Mouse (Mus musculus) neural tube, embryonic 15.5 days (tissue): ENCODE data around the gene Alox12b. TPM values are rescaled to one million over a fixed set of nuclear protein-coding genes. Genes with fewer than 3 reads are reported as not detected.
A peak's percentile ranks its signal among the peaks of the same experiment; 100 is the strongest.

Source experiments
- ATAC-seq: fragments of 200-750 bp; cut with Nextera tagmentation; 2 replicates; pipeline ENCODE4 v1.8.0; 2017; ENCODE audit warnings: mild to moderate bottlenecking, moderate TSS enrichment, moderate library complexity; ENCODE audit not compliant: low FRiP score
- H3K27ac ChIP-seq: fragments of 300-500 bp; sonication (generic); replicated peaks from 2 replicates; pipeline ENCODE4 v1.5.1; 2015; ENCODE audit warnings: mild to moderate bottlenecking, inconsistent platforms
- H3K27me3 ChIP-seq: fragments of 300-500 bp; sonication (generic); replicated peaks from 2 replicates; pipeline ENCODE4 v1.6.1; 2015; ENCODE audit warnings: inconsistent platforms
- H3K36me3 ChIP-seq: fragments of 300-500 bp; sonication (generic); 2 replicates; pipeline ENCODE4 v1.6.1; 2015; ENCODE audit warnings: inconsistent platforms
- H3K4me1 ChIP-seq: fragments of 300-500 bp; sonication (generic); 2 replicates; pipeline ENCODE4 v1.6.1; 2015; ENCODE audit warnings: inconsistent platforms
- H3K4me2 ChIP-seq: fragments of 300-500 bp; sonication (generic); 2 replicates; pipeline ENCODE4 v1.6.1; 2015; ENCODE audit warnings: inconsistent platforms, mild to moderate bottlenecking, moderate library complexity
- H3K4me3 ChIP-seq: fragments of 300-500 bp; sonication (generic); replicated peaks from 2 replicates; pipeline ENCODE4 v1.5.1; 2015; ENCODE audit warnings: mild to moderate bottlenecking, inconsistent platforms
- H3K9ac ChIP-seq: fragments of 300-500 bp; sonication (generic); replicated peaks from 2 replicates; pipeline ENCODE4 v1.6.1; 2015; ENCODE audit warnings: mild to moderate bottlenecking, inconsistent platforms
- H3K9me3 ChIP-seq: fragments of 300-500 bp; sonication (generic); replicated peaks from 2 replicates; pipeline ENCODE4 v1.6.1; 2016; ENCODE audit warnings: inconsistent platforms
- WGBS: fragments of 180-500 bp; shearing (Covaris S2); methylation state at CpG from one replicate; pipeline ENCODE4 v1.1.7; 2015; ENCODE audit warnings: mixed read lengths; 5-methylcytosine and 5-hydroxymethylcytosine counted together
- polyA plus RNA-seq: library from polyadenylated mRNA; unstranded; fragments of >200 nt; fragmentation: Nextera tagmentation; extraction: Ambion mirVana; gene quantifications from 2 replicates; pipeline ENCODE4 v1.2.1, GENCODE M21; 2015

Gene Alox12b
- polyA plus RNA-seq, 1 experiment from 2014 or later = 1.0 TPM

DNA sequence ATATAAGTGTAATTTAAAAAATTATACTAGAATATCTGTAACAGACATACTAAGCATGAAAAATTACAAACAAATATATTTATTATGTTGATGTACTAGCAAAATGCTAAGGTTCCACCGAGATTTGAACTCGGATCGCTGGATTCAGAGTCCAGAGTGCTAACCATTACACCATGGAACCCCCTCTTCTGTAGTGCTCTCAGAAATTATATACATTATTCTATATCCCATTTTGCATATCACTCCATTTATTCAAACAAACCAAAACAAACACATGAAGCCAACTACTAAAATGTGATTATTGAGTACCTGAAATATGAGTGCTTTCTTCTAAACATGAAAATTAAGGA, 32.3 kb upstream of the Alox12b start:
- Histone ChIP-seq H3K4me1 (peaks cover 45% of the 10 kb centered on the region), H3K36me3 (no peaks in the 10 kb centered on the region), H3K4me3 (peak overlapping the region; percentile 85; the same call in 1 of the 2 replicates), H3K4me2 (peak overlapping the region; percentile 97), H3K27ac (peak overlapping the region; percentile 88; the same call in 1 of the 2 replicates), H3K9ac (no peak overlapping the region), H3K27me3 (peaks cover 14% of the 10 kb centered on the region; the same call in 1 of the 2 replicates), H3K9me3 (no peaks in the 10 kb centered on the region)
- 2% methylated on average over 3 of the region's 3 CpGs for WGBS
- peak; percentile 68 for ATAC-seq

DNA sequence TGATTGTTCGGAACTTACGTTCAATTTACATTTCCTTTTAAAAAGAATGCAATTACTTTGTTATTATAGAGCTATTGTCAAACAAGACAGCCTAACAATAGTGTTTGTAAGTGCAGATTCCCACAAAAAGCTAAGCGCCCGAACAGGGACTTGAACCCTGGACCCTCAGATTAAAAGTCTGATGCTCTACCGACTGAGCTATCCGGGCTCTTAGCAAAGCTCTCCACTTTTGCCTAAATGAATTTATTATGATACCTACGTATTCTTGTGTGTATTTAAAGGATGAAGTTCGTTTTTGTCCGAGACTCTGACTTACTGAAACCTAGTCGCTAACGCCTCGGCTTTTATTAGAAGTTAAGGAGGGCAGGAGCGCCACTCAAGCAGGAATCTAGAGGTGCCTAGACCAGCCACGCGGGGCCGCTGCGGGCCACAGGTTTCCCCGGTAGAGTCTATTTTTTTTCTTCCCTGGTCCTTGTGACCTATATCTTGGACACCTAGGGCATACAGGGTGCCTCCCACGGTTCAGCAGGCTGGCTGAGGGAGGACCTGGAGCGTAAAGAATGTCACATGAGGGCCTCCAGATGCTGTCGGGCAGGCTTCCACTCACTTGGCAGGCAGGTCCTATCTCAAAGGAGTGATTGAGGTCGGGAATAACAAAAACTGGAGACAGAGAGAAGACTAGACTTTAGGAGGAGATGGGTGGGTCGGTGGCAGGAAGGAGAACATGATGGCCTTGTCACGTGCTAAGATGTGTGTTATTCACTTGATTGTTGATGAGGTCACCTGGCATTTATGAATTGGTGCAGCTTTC, 31.5 kb upstream of the Alox12b start:
- peaks cover 12% of the 10 kb centered on the region for H3K27me3 ChIP-seq
- H3K36me3 ChIP-seq = no peaks in the 10 kb centered on the region
- H3K4me2 ChIP-seq = peak overlapping the region; percentile 85
- peak overlapping the region; percentile 55 for H3K9ac ChIP-seq
- H3K27ac ChIP-seq = peak overlapping the region; percentile 85
- H3K4me1 ChIP-seq = peaks cover 38% of the 10 kb centered on the region
- ATAC-seq = peak; percentile 56
- no peaks in the 10 kb centered on the region for H3K9me3 ChIP-seq
- under 1% methylated on average over 24 of the region's 24 CpGs for WGBS
- peak overlapping the region; percentile 59 for H3K4me3 ChIP-seq

DNA sequence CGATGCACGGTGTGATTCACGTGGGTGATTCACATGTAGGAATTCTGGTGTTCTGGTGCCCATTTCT, 31.1 kb upstream of the Alox12b start, which contains the start of gene Aloxe3:
TSS of gene Aloxe3 (plus strand) at position 45 of the 67 bp plus-strand sequence.
- Histone ChIP-seq H3K9ac (peak within 1 kb of the TSS; percentile 55), H3K9me3 (no peaks in the 10 kb centered on the region), H3K27ac (peak within 1 kb of the TSS; percentile 85), H3K36me3 (no peaks in the 10 kb centered on the region), H3K27me3 (peaks cover 8% of the 10 kb centered on the region), H3K4me1 (peaks cover 33% of the 10 kb centered on the region), H3K4me3 (peak within 1 kb of the TSS; percentile 59), H3K4me2 (peak within 1 kb of the TSS; percentile 85)
- ATAC-seq = no peak
- WGBS = 3% methylated on average over 3 of the region's 3 CpGs

DNA sequence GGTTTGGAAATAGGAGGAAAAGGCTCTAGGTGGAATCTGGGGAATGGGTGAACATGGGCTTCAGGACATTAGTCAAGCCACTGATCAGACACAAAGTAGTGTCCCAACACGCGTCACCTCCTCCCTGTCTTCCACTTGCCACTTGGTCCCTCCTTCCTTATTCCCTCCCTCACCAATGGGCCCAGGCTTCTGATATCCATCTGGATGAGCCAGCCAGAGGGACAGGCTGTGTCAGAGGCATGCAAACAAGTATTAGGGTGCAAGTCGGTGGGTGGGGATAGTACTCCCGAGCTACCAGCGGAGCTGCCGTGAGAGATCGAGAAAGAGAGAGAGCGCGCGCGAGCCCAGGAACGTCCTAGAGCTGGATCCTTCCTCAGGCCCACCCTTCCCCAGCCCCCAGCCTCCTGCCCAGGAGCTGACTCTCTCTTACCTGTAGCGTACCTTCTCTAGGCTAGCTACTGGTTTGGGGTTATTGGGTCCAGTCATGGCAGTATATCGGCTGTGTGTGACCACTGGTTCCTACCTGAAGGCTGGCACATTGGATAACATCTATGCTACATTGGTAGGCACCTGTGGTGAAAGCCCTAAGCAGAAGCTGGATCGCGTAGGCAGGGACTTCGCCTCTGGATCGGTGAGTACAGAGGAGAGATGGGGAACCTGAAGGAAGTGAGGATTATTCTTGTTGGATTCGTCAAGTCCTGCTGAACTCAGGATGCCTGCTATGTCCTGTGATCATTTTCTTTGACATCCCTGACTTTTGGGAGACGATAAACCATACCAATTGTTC, 30.7 kb upstream of the Alox12b start:
- Histone ChIP-seq H3K36me3 (no peaks in the 10 kb centered on the region), H3K4me1 (peaks cover 29% of the 10 kb centered on the region), H3K9ac (peak overlapping the region; percentile 55), H3K9me3 (no peaks in the 10 kb centered on the region), H3K27ac (peak overlapping the region; percentile 85), H3K4me3 (peak overlapping the region; percentile 59), H3K4me2 (peak overlapping the region; percentile 85), H3K27me3 (peaks cover 8% of the 10 kb centered on the region; the same call in 1 of the 2 replicates)
- ATAC-seq = no peak
- WGBS = 12% methylated on average over 19 of the region's 20 CpGs

DNA sequence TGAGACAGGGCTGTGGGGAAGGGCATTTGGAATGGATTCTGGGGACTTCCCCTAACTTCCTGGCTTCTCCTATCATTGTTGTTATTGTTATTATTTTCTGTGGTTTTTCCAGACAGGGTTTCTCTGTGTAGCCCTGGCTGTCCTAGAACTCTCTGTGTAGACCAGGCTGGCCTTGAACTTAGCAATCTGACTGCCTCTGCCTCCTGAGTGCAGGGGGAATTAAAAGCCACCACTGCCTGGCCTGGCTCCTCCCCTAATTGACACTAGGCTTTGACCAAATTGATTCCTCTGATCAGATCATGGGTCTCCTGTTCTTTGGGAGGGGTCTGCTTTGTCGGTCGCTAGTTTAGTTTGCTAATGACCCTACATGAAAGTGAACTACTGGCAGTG, 30.1 kb upstream of the Alox12b start:
- H3K4me2 ChIP-seq = peak overlapping the region; percentile 85
- H3K4me1 ChIP-seq = peaks cover 23% of the 10 kb centered on the region
- H3K4me3 ChIP-seq = peak overlapping the region; percentile 59
- no peaks in the 10 kb centered on the region for H3K36me3 ChIP-seq
- H3K27ac ChIP-seq = 0 out of 2 replicates have a peak overlapping the region, but pooled peaks have one; percentile 85
- H3K9me3 ChIP-seq = no peaks in the 10 kb centered on the region
- WGBS = 50% methylated on average over 2 of the region's 2 CpGs
- H3K27me3 ChIP-seq = peaks cover 8% of the 10 kb centered on the region; the same call in 1 of the 2 replicates
- peak overlapping the region; percentile 55; the same call in 1 of the 2 replicates for H3K9ac ChIP-seq
- ATAC-seq = no peak

DNA sequence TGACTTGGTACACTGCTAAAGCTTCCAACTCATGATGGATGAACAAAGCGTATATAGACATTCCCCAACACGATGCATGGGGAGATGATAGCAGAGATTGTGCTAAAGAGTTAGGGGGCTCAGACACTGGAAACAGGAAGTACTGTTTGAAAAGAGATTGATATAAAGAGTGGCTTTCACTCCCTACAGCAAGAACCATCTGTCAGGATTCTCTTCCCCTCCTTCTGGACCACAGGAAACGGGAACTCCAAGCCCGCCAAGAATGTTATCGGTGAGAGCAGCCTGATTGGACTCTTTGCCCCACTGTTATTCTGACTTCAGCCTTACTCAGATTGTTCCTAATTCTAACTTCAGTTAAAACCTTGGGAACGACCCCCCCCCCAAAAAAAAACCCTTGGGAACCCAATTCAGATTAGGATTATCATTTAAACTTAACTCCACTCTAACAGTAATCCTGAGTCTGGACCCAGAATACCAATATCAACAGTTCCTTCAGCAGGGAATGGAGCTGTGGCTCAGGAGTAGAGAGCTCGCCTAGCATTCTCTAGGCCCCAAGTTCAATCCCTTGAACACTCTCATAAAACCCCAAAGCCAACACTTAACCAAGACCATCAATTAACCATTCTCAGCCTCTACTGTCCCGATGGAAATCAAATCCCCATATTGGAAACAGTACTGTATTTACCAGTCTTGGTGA, 28.2 kb upstream of the Alox12b start:
- H3K4me1 ChIP-seq = peaks cover 17% of the 10 kb centered on the region
- ATAC-seq = no peak
- H3K4me2 ChIP-seq = no peak overlapping the region
- H3K27me3 ChIP-seq = peaks cover 14% of the 10 kb centered on the region; the same call in 1 of the 2 replicates
- 77% methylated on average over 8 of the region's 8 CpGs for WGBS
- no peaks in the 10 kb centered on the region for H3K36me3 ChIP-seq
- no peak overlapping the region for H3K27ac ChIP-seq
- no peak overlapping the region for H3K4me3 ChIP-seq
- no peaks in the 10 kb centered on the region for H3K9me3 ChIP-seq
- no peak overlapping the region for H3K9ac ChIP-seq

DNA sequence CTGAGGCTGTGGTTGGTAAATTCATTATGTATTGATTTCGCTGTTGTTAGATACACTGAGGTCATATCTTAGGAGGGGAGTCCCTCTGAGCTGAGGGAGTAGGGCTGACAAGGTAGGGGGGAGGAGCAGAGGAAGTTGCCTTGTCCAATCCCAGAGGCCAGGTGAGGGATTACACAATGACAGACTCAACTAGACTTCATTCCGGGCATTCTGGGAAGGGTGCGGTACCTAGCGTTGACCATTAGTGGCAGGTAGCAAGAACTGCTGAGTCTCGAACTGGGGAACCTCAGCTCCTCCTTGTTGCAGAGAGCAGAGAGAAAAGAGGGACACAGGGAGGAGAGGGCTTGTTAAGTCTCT, 23.2 kb upstream of the Alox12b start:
- H3K9me3 ChIP-seq = no peaks in the 10 kb centered on the region
- H3K27ac ChIP-seq = no peak overlapping the region

DNA sequence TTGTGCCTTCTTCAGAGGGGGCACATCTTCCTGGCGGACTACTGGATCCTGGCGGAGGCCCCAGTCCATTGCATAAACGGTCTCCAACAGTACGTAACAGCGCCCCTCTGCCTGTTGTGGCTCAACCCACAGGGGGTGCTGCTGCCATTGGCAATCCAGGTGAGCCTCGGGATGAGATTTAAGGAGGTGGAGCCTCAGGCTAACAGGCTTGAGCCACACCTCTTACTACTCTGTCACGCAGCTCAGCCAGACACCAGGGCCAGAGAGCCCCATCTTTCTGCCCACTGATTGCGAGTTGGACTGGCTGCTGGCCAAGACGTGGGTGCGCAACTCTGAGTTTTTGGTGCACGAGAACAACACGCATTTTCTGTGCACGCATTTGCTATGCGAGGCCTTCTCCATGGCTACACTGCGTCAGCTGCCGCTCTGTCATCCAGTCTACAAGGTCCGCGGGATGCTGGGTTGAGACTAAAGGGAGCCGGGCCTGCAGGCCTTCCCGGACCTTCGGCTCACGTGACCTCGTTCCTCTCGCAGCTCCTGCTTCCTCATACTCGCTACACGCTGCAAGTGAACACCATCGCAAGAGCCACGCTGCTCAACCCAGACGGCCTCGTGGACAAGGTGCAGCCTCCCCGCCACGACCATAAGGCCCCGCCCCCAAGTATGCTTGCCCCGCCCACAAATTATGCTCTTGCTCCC, 22.7 kb upstream of the Alox12b start:
- H3K9me3 ChIP-seq = no peaks in the 10 kb centered on the region
- H3K36me3 ChIP-seq = no peaks in the 10 kb centered on the region
- H3K27ac ChIP-seq = peak overlapping the region; percentile 45; the same call in 1 of the 2 replicates
- 2% methylated on average over 34 of the region's 34 CpGs for WGBS
- peak overlapping the region; percentile 69 for H3K4me2 ChIP-seq
- H3K9ac ChIP-seq = peak overlapping the region; percentile 43
- peak; percentile 75 for ATAC-seq
- H3K4me1 ChIP-seq = peaks cover 15% of the 10 kb centered on the region
- peaks cover 6% of the 10 kb centered on the region; the same call in 1 of the 2 replicates for H3K27me3 ChIP-seq
- H3K4me3 ChIP-seq = peak overlapping the region; percentile 40

More for the DNA sequence above, 23.2 kb upstream of the Alox12b start:
- Histone ChIP-seq H3K4me2 (peak overlapping the region; percentile 69), H3K4me3 (peak overlapping the region; percentile 40), H3K4me1 (peaks cover 15% of the 10 kb centered on the region), H3K9ac (no peak overlapping the region), H3K27me3 (peaks cover 9% of the 10 kb centered on the region; the same call in 1 of the 2 replicates), H3K36me3 (no peaks in the 10 kb centered on the region)
- WGBS = 20% methylated on average over 5 of the region's 5 CpGs
- peak; percentile 54 for ATAC-seq

DNA sequence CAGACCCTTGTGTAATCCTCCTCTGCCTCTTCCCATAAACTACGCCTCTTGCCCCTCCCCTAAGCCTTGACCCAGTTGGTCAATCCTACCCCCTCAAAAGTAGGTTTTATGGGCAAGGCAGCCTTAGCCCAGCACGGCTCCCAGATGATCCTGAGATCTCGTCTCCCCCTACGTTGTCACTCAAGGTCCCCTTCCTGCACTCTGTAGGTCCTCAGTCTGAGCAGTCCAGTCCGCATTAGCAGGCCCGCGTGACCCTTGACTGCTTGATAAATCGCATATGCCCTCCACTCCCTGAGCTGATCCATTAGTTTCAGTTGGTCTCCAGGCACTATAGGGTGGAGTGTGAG, 22.2 kb upstream of the Alox12b start:
- peak overlapping the region; percentile 69 for H3K4me2 ChIP-seq
- no peaks in the 10 kb centered on the region for H3K36me3 ChIP-seq
- no peak overlapping the region for H3K27ac ChIP-seq
- no peaks in the 10 kb centered on the region for H3K9me3 ChIP-seq
- 35% methylated on average over 8 of the region's 8 CpGs for whole genome bisulfite sequencing
- no peak for ATAC-seq
- peaks cover 6% of the 10 kb centered on the region; the same call in 1 of the 2 replicates for H3K27me3 ChIP-seq
- peak overlapping the region; percentile 43; the same call in 1 of the 2 replicates for H3K9ac ChIP-seq
- peak overlapping the region; percentile 40 for H3K4me3 ChIP-seq
- H3K4me1 ChIP-seq = peaks cover 15% of the 10 kb centered on the region

DNA sequence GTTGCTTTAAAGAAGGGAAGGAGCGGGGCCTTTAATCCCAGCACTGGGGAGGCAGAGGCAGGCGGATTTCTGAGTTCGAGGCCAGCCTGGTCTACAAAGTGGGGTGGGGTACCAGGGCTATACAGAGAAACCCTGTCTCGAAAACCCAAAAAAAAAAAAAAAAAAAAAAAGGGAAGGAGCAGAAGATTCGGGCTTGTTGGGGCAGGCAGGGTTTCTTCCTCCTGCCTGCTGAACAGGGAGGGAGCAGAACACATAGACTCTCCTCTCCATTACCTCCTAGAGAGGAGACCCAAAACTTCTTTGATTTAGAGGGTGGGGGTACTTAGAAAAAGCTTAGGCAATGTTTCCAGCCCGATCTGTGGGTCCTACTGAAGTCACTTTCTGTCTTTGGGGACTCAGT, 21.4 kb upstream of the Alox12b start:
- no peaks in the 10 kb centered on the region for H3K9me3 ChIP-seq
- no peak overlapping the region for H3K9ac ChIP-seq
- H3K4me1 ChIP-seq = peaks cover 15% of the 10 kb centered on the region
- 90% methylated on average over 6 of the region's 6 CpGs for WGBS
- no peak for ATAC-seq
- H3K4me2 ChIP-seq = no peak overlapping the region
- H3K27me3 ChIP-seq = peaks cover 6% of the 10 kb centered on the region; the same call in 1 of the 2 replicates
- no peak overlapping the region for H3K27ac ChIP-seq
- H3K4me3 ChIP-seq = no peak overlapping the region
- no peaks in the 10 kb centered on the region for H3K36me3 ChIP-seq

DNA sequence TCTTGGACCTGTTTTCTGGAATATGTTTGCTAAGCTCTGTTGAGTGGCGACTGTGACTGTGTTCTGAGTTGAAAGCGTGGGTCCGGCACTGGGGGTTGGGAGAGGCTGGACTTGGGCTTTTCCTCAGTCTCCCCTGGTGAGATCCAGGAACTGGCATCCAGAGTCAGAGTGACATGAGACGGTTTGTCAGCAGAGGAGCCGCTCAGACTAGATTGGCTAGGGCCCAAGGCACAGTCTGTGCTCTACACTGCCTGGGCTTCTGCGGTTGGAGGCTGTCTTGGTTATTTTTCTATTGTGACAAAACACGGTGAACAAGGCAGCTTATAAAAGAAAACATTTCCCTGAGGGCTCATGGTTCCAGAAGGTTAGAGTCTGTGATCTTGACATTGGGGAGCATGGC, 9.2 kb upstream of the Alox12b start:
- peaks cover 10% of the 10 kb centered on the region; the same call in 1 of the 2 replicates for H3K27me3 ChIP-seq
- H3K4me1 ChIP-seq = 0 out of 2 replicates have a peak, but pooled peaks cover 10% of the 10 kb centered on the region
- H3K36me3 ChIP-seq = no peaks in the 10 kb centered on the region
- no peak overlapping the region for H3K4me2 ChIP-seq
- H3K27ac ChIP-seq = no peak overlapping the region
- H3K9me3 ChIP-seq = no peaks in the 10 kb centered on the region
- H3K4me3 ChIP-seq = no peak overlapping the region
- ATAC-seq = no peak
- WGBS = 69% methylated on average over 7 of the region's 7 CpGs
- H3K9ac ChIP-seq = no peak overlapping the region
